Mouse (Mus musculus) embryo, embryonic 11 days (tissue): Measurements from ENCODE around the gene Mad2l1bp.

ENCODE experiments used
- DNase-seq: peaks from one replicate; pipeline ENCODE4 v3.0.0-alpha.2; 2015

The Mad2l1bp gene

GRCm38 (mm10) chr17:46108286-46108685 is 45.1 kb downstream of the Mad2l1bp start:
- no peak for DNase-seq

- peak; percentile 81 for DNase-seq
Measured at GRCm38 (mm10) chr17:46104487-46104886, 48.9 kb downstream of the Mad2l1bp start.

GRCm38 (mm10) chr17:46102608-46103159 is 50.7 kb downstream of the Mad2l1bp start:
- no peak for DNase-seq

- DNase-seq: peak; percentile 36
Measured at GRCm38 (mm10) chr17:46101906-46102305, 51.4 kb downstream of the Mad2l1bp start.

DNA sequence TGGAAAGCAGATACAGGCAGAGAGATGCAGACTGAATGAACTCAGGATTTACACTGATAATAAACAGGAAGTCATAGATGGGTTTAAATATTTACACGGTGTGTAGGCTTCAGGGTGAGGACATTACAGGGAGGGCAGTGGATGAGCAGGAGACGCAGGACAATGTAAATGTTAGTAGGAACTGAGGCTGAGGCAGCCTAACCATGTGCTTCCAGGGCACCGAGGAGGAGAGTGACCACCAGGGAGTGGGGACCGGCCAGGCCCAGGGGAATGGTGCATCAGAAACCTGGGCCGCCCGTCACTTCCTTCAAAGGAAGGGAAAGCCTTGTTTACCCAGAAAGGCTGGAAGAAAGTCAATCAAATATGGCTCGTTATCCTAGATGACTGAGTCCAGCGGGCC is 54.8 kb downstream of the Mad2l1bp start:
- DNase-seq: no peak
